Mouse (Mus musculus) cerebellum, adult 2 months (tissue): ENCODE results near the gene Rere.

Experiments
- CTCF ChIP-seq: fragments of 200-500 bp; IDR thresholded peaks from 2 replicates; pipeline ENCODE4 v1.5.1; 2011; ENCODE audit warnings: low read depth, mild to moderate bottlenecking, control low read depth, low read length, moderate library complexity, borderline replicate concordance; ENCODE audit not compliant: insufficient read depth
- POLR2A ChIP-seq: fragments of 200-500 bp; IDR thresholded peaks from 2 replicates; pipeline ENCODE4 v1.6.1; 2011; ENCODE audit warnings: low read length, control low read depth, borderline replicate concordance; ENCODE audit not compliant: insufficient read depth

GRCm38 (mm10) chr4:150615251-150616028 is 334.0 kb downstream of the Rere start:
- no peak for TF ChIP-seq CTCF
- TF ChIP-seq POLR2A = no peak
